Mouse (Mus musculus): ENCODE results near the gene Cpxm2.

- TF ChIP-seq CTCF (IDR thresholded peaks at IDR 0.05; ENCODE audit: low read depth) (no peak), EP300 (IDR thresholded peaks at IDR 0.05; ENCODE audit: low read depth) (no peak)
These were observed 86.6 kb downstream of the Cpxm2 start for GRCm38 (mm10) chr7:132067951-132068350.
